Mouse (Mus musculus): ENCODE measurements around the gene Taar4.

Taar4 gene

GRCm38 (mm10) chr10:23960444-23960915 is at the start of gene Taar4:
Gene Taar4, plus strand, starts transcription at chr10:23960494.
- DNase-seq = no peak

DNA sequence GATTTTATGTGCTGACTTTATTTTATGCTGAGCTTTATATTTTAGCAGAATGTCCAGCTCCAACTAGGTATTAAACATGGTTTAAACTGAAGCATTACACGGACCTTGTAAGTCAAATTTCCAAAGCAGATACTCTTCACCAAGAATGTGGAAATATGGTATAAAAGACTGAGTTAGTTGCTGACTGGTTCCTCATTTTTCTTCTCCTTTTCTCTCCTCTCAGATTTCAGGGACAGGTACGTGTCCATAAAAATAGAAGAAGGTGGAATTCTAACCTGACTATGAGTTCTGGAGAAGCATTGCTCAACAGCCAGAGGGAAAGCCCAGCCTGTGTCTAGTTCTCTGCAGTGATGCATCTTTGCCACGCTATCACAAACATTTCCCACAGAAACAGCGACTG is 40.2 kb upstream of the Taar4 start, which contains the start of gene Taar1:
Taar1 (plus strand) TSS at position 301 of the 400 bp plus-strand sequence.
- DNase-seq = no peak

- DNase-seq = no peak
Observed at GRCm38 (mm10) chr10:23922468-23922867, 37.8 kb upstream of the Taar4 start.

GRCm38 (mm10) chr10:23923941-23924340 is 36.4 kb upstream of the Taar4 start:
- no peak for DNase-seq

DNA sequence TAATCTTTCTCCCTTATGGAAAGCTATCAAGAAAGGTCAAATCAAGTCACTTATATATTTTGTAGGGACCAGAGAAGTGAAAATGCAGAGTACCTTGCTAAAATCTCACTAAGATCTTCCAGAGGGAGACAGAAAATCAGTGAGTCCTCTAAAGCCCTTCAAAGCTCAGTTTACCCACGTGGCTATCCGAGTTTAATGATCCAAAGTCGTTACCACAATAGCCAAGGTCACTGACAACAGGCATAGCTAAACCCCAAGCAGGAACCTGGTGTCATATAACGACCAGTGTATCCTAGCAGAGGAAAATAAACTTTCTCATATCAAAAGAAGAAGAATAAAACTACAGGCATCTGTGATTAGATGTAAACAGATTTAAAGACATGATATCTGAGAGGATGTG is 22.7 kb upstream of the Taar4 start:
- DNase-seq = no peak

GRCm38 (mm10) chr10:23938312-23938711 is 22.0 kb upstream of the Taar4 start, which contains the start of gene Taar2:
Gene Taar2, plus strand, starts transcription at chr10:23938572.
- no peak for DNase-seq

DNA sequence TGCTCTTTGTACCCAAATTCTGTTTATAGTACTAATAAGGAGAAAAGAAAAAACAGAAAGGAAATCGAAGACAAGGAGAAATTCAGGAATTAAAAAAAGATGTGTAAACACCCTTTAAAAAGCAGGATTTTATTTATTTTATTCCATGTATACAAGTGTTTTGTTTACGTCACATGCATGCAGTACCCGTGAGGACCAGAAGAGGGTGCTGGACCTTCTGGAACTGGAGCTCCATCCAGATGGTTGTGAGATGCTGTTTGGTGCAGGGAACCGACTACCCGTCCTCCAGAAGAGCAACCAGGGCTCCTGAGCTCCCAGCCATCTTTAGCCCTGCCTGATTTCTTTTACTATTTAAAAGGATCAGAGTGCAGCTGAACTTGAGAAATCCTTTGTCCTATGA is 17.8 kb upstream of the Taar4 start:
- no peak for DNase-seq

GRCm38 (mm10) chr10:23948026-23948425 is 12.3 kb upstream of the Taar4 start:
- no peak for DNase-seq

DNA sequence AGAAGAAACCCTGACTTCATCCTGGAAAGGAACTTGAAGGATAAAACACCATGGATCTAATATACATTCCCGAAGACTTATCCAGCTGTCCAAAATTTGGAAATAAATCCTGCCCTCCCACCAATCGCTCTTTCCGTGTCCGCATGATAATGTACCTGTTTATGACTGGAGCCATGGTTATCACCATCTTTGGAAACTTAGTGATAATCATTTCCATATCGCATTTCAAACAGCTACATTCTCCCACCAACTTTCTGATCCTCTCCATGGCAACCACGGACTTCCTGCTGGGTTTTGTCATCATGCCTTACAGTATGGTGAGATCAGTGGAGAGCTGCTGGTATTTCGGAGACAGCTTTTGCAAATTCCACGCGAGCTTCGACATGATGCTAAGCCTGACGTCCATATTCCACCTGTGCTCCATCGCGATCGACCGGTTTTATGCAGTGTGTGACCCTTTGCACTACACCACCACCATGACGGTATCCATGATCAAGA is 10.7 kb upstream of the Taar4 start, which contains the start of gene Taar3:
Taar3 (plus strand) TSS at position 51 of the 498 bp plus-strand sequence.
- DNase-seq = no peak

GRCm38 (mm10) chr10:23951714-23952113 is 8.6 kb upstream of the Taar4 start:
- peak; percentile 40 for DNase-seq

GRCm38 (mm10) chr10:23959071-23959470 is 1.2 kb upstream of the Taar4 start:
- no peak for DNase-seq

DNA sequence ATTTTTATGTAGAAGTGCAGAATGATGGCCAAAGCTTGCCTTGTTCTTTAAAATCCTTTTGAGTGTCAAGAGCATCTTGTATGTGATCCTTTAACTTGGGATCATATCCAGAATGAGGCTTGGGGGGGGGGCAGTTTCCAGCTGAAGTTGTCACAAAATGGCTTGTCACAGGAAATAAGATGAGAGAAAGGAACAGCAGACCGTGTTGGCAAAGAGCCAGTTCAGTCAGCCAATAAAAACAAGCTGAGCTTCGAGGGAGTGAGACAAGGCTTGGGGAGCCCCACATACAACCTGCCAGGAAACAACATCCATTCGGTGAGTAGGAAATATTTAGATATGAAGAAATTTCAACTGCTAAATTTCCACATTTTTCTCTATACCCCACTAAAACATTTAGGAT is 3.1 kb downstream of the Taar4 start:
- DNase-seq = no peak

DNA sequence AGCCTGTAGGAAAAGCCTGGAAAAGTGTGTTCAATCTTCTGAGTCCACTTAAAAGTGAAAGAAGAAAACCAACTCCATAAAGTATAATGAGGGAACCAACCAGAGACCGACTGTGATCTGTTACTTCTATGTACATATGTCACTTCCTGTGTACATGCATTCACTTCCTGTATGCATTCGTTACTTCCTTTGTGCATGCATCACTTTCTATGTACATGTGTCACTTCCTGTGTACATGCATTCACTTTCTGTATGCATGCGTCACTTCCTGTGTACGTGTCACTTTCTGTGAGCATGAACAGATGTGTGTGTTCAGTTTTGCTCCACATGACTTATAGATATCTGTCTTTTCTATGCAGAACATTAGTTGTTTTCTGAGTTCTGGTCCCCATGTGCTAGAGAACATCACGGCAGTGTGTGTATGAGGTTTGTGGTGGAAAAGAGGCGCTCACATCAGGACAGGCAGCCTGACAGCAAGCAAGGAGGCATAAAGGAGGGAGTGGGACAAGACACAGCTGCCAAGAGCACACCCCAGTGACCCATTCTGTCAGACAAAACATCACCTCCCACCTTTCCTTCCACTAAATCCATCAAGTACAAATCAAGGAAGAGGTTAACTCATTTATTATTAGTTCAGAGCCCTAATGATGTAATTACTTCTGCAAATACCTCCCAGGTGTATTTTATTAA is 4.8 kb downstream of the Taar4 start:
- no peak for DNase-seq

- DNase-seq = no peak
Observed at GRCm38 (mm10) chr10:23970656-23971165, 10.4 kb downstream of the Taar4 start, which contains the start of gene Taar5. Gene Taar5, plus strand, starts transcription at chr10:23970706.

DNA sequence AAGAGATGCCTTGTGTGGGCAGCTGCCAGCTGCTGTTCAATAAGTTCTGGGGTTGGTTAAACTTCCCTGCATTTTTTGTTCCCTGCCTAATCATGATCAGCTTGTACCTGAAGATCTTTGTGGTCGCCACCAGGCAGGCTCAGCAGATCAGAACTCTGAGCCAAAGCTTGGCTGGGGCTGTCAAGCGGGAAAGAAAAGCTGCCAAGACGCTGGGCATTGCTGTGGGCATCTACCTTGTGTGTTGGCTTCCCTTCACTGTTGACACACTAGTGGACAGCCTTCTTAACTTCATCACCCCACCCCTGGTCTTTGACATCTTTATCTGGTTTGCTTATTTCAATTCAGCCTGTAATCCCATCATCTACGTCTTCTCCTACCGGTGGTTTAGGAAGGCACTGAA is 11.0 kb downstream of the Taar4 start:
- DNase-seq = no peak

- no peak for DNase-seq
Observed at GRCm38 (mm10) chr10:23977958-23978357, 17.7 kb downstream of the Taar4 start.

- DNase-seq = peak; percentile 27
Observed at GRCm38 (mm10) chr10:23978901-23979705, 18.8 kb downstream of the Taar4 start.

- DNase-seq = no peak
Observed at GRCm38 (mm10) chr10:23985546-23985945, 25.3 kb downstream of the Taar4 start, which contains the start of gene Taar6. Gene Taar6, minus strand, starts transcription at chr10:23985646.

GRCm38 (mm10) chr10:23986419-23986818 is 26.1 kb downstream of the Taar4 start:
- no peak for DNase-seq

DNA sequence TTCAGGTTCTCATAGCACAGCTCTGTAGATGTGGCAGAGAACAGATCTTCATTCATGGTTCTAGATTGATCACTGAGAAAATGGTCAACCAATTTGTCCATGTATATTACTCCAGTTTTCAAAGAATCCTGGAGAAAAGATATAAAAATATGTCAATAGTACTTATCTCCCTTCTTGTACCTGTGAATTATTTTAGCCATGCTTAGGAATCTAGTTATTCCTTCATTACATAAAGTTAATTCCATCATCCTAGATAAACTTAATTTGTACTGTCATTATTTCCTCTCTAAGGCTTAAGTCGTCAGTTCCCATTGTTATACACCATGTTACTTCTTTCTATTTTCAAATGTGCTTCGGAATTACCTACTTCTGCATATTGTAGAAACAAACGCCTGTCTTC is 33.1 kb downstream of the Taar4 start, which contains the start of gene Taar7a:
Taar7a (minus strand) TSS at position 101 of the 400 bp plus-strand sequence.
- DNase-seq = no peak

GRCm38 (mm10) chr10:23999639-24000038 is 39.3 kb downstream of the Taar4 start, which contains the start of gene Taar7b:
Gene Taar7b, plus strand, starts transcription at chr10:23999939.
- DNase-seq = no peak

- no peak for DNase-seq
Observed at GRCm38 (mm10) chr10:24006442-24006841, 46.1 kb downstream of the Taar4 start.

DNA sequence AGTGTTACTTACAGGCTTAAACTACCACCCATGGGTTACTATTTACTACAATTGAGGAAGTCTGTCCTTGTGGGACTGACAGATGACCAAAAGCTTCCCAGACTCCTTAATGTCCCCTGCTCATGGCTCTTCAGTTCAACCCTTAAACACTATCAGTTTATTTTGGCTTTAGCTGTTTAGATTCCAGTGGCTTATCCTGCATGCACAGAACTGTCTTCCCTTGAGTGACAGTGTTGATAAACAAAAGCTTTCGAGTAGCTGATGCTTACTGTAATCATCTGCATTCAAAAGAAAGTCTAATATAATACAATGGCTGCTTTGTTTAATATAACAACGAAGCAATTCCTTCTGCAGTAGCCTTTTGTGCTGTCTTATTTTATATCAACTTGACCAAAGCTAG is 46.7 kb downstream of the Taar4 start:
- no peak for DNase-seq
